Mouse (Mus musculus) forebrain, embryonic 12.5 days (tissue): ENCODE measurements at regions not wholly inside any gene's neighbourhood (a gene's known extent, or its start where the extent isn't known, plus 50 kb on each side); places are given as distances from the start of the nearest gene placed in this dataset.
"Not testable (repeated sequence)": the region's sequence is repeated elsewhere in the genome, so short reads cannot be mapped to it uniquely, and the experiment has no call there.

Source experiments
- ATAC-seq: fragments of 200-750 bp; cut with Nextera tagmentation; 2 replicates; pipeline ENCODE4 v1.8.0; 2017; ENCODE audit warnings: moderate TSS enrichment; ENCODE audit not compliant: low FRiP score
- H3K27ac ChIP-seq: fragments of 300-500 bp; sonication (generic); 2 replicates; pipeline ENCODE4 v1.5.1; 2016; ENCODE audit warnings: mild to moderate bottlenecking
- H3K27me3 ChIP-seq: fragments of 300-500 bp; sonication (generic); 2 replicates; pipeline ENCODE4 v1.6.1; 2016; ENCODE audit warnings: mild to moderate bottlenecking
- H3K36me3 ChIP-seq: fragments of 300-500 bp; sonication (generic); replicated peaks from 2 replicates; pipeline ENCODE4 v1.6.1; 2016; ENCODE audit warnings: mild to moderate bottlenecking
- H3K4me1 ChIP-seq: fragments of 300-500 bp; sonication (generic); 2 replicates; pipeline ENCODE4 v1.6.1; 2016
- H3K4me2 ChIP-seq: fragments of 300-500 bp; sonication (generic); 2 replicates; pipeline ENCODE4 v1.6.1; 2016; ENCODE audit warnings: mild to moderate bottlenecking, moderate library complexity
- H3K4me3 ChIP-seq: fragments of 300-500 bp; sonication (generic); replicated peaks from 2 replicates; pipeline ENCODE4 v1.5.1; 2016; ENCODE audit warnings: mild to moderate bottlenecking
- H3K9ac ChIP-seq: fragments of 300-500 bp; sonication (generic); 2 replicates; pipeline ENCODE4 v1.6.1; 2016; ENCODE audit warnings: mild to moderate bottlenecking
- H3K9me3 ChIP-seq: fragments of 300-500 bp; sonication (generic); 2 replicates; pipeline ENCODE4 v1.6.1; 2016
- WGBS: fragments of 180-500 bp; shearing (Covaris S2); methylation state at CpG from one replicate; pipeline ENCODE4 v1.1.7; 2016; 5-methylcytosine and 5-hydroxymethylcytosine counted together

DNA sequence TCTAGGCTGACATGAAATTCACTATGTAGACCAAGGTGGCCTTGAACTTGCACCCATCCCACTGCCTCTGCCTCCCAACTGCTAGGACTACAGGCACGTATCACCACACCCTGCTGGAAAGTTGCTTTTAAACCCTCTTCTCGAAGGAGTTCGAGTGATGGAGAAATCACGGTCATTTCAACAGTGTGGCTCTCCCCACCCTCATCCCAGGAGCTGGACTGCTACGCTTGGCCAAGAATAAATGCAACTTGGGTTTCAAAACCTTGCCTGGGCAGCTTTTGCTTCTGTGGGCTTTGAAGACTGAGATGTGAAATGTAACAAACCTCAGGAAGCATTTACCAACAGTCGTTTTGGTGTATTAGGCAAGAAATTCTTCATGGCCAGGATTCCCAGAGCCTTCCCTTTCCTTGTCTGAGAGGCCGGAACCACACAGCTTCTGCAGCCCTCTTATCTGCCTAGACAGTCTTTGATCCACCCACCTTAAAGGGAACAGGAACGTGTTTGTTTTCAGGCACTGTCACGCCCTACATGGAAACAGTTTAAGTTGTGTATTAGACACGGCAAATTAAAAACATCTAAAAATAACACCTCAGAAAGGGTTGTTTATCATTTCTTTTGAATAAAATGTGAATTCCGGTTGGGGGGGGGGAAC lies 103.0 kb upstream of the Map3k1 start:
- 88% methylated on average over 11 of the region's 11 CpGs for WGBS
- H3K27me3 ChIP-seq = 0 out of 2 replicates have a peak, but pooled peaks cover 4% of the 10 kb centered on the region
- H3K27ac ChIP-seq = no peak overlapping the region
- H3K4me3 ChIP-seq = no peak overlapping the region
- no peaks in the 10 kb centered on the region for H3K36me3 ChIP-seq
- H3K4me2 ChIP-seq = no peak overlapping the region
- H3K9me3 ChIP-seq = no peaks in the 10 kb centered on the region
- no peak overlapping the region for H3K9ac ChIP-seq
- peaks cover 12% of the 10 kb centered on the region; the same call in 1 of the 2 replicates for H3K4me1 ChIP-seq
- ATAC-seq = no peak

DNA sequence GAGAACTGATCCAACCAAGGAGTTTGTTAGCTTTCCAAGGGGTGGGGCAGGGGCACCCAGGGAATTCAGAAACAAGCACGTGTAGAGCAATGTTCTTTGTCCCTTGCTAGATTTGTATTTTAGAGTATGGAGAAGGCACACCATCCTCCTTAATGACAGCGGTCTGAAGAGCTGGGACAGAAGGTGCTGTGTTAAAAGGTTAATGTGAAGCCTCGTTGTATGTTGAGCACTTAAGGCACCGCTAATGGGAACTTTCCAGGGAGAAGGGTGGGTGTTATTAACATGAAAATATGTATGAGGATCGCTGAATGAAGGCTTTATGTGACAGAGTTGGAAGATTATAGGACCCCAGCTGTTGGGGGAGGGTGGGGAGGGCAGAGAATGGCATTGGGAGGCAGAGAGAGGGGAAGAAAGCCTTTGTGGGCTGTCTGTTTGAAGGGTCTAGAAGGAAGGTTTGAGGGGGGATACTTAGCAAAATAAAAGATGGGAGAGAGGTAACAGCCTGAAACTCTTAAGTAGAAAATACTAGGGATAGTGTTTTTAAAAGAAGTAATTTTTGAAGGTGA lies 105.6 kb upstream of the Map3k1 start:
- Histone ChIP-seq H3K27me3 (0 out of 2 replicates have a peak, but pooled peaks cover 4% of the 10 kb centered on the region), H3K4me3 (no peak overlapping the region), H3K4me1 (peaks cover 12% of the 10 kb centered on the region; the same call in 1 of the 2 replicates), H3K9me3 (no peaks in the 10 kb centered on the region), H3K4me2 (no peak overlapping the region), H3K9ac (no peak overlapping the region), H3K36me3 (no peaks in the 10 kb centered on the region), H3K27ac (peak overlapping the region; percentile 46; the same call in 1 of the 2 replicates)
- WGBS = 45% methylated on average over 5 of the region's 5 CpGs
- ATAC-seq = peak; percentile 51

DNA sequence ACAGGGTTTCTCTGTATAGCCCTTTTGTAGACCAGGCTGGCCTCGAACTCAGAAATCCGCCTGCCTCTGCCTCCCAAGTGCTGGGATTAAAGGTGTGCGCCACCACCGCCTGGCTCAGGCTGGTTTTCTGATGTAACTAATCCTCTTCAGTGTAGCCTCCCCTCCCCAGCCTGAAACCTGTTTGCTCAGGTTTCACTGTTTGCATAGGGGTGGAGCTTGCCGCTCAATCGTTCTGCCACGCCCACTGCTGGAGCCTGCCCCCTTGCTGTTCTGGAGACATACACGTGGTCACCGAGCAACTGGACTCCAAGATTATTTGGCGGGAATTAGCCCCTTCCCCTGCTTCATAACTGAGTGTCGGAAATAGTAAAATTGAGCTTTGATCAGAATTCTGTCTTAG lies 110.6 kb upstream of the Map3k1 start:
- H3K27ac ChIP-seq, H3K4me1 ChIP-seq, H3K4me3 ChIP-seq, H3K9me3 ChIP-seq, H3K36me3 ChIP-seq, ATAC-seq, H3K27me3 ChIP-seq, H3K9ac ChIP-seq, H3K4me2 ChIP-seq: not testable (repeated sequence)
- 82% methylated on average over 11 of the region's 11 CpGs for WGBS

DNA sequence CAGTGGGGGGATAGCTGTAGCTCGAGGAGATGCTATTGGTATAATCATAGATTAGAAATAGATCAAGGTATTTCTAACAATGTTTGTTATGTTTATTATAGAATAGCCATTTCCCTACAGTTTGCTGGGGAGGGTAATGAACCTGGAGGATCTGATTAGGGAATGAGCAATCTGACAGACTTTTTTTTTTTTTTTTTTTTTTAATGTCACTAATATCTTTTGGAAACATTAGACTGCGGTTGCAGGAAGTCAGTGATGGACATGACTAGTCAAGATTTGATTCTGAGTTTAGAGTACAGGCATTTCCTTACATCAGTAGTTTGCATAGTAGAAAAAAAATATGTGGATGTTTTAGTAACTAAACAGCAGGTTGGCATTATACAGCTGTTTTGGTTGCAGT lies 111.7 kb upstream of the Map3k1 start:
- no peak for ATAC-seq

DNA sequence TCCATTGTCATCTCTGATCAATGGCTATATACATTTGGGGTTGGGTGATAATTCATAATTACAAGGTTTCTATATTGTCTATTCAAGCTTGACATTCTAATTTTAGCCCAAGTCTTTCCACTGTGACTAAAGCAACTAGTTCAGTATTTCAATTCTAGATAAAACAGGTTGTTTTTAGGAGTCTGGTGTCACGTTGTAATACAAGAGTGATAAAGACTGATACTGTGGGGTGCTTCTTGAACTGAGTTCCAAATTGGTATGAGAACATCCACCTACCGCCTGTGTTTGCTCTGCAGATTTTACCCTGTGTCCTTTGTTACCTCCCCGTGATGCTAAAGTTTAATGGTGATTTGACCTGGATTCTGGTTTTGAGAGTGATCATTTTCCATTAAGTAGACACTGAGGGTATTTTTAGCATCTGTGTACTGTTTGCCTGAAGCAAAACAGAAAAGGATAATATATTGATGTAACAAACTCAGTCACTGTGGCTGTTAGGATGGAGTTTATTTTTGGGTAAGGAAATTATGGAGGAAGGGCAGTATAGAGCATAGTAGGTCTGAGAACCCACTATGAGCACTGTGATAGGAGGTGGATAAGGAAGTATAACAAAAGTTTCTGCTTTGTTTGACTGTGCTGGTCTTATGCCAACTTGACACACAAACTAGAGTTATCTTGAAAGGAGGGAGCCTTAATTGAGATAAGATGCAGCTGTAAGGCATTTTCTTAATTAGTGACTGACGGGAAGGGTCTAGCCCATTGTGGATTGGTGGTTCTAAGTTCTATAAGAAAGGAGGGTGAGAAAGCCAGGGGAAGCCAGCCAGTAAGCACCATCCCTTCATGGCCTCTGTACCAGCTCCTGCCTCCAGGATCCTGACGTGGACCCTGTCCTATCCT lies 112.6 kb upstream of the Map3k1 start:
- Histone ChIP-seq H3K9me3 (peaks cover 5% of the 10 kb centered on the region; the same call in 1 of the 2 replicates), H3K36me3 (0 out of 2 replicates have a peak, but pooled peaks cover 3% of the 10 kb centered on the region), H3K4me2 (no peak overlapping the region), H3K4me1 (no peaks in the 10 kb centered on the region), H3K4me3 (no peak overlapping the region), H3K9ac (no peak overlapping the region), H3K27ac (no peak overlapping the region), H3K27me3 (no peaks in the 10 kb centered on the region)
- ATAC-seq = no peak
- WGBS = 93% methylated on average over 5 of the region's 5 CpGs

More for the DNA sequence above, 111.7 kb upstream of the Map3k1 start:
- Histone ChIP-seq H3K27ac (no peak overlapping the region), H3K4me1 (no peaks in the 10 kb centered on the region), H3K4me3 (no peak overlapping the region), H3K36me3 (0 out of 2 replicates have a peak, but pooled peaks cover 3% of the 10 kb centered on the region), H3K9me3 (peaks cover 5% of the 10 kb centered on the region; the same call in 1 of the 2 replicates), H3K27me3 (no peaks in the 10 kb centered on the region), H3K9ac (no peak overlapping the region), H3K4me2 (no peak overlapping the region)
- WGBS = 83% methylated on average over 2 of the region's 2 CpGs

DNA sequence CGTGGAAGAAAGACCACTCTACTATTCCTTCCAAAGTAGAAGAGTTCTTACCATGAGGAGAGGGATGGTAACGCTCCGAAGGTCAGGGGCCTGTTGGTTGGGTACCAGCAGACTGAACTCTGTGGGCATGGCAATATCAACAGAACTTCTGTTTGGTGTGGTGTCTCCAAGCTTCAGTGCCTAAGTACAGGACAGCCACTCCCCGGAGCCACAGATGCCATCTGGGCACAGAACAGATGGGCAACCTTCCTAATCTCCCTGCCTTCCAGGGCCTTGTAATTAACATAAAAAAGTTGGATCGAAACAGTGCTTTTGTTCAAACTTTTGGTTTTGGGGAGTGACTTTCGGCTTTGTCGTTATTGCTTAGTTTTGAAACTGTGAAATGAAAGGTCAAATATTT lies 116.6 kb upstream of the Map3k1 start:
- no peaks in the 10 kb centered on the region for H3K27me3 ChIP-seq
- H3K27ac ChIP-seq = no peak overlapping the region
- peaks cover 5% of the 10 kb centered on the region; the same call in 1 of the 2 replicates for H3K9me3 ChIP-seq
- no peaks in the 10 kb centered on the region for H3K4me1 ChIP-seq
- 93% methylated on average over 7 of the region's 7 CpGs for WGBS
- no peak overlapping the region for H3K4me2 ChIP-seq
- no peak overlapping the region for H3K4me3 ChIP-seq
- 0 out of 2 replicates have a peak, but pooled peaks cover 3% of the 10 kb centered on the region for H3K36me3 ChIP-seq
- no peak for ATAC-seq
- H3K9ac ChIP-seq = no peak overlapping the region

DNA sequence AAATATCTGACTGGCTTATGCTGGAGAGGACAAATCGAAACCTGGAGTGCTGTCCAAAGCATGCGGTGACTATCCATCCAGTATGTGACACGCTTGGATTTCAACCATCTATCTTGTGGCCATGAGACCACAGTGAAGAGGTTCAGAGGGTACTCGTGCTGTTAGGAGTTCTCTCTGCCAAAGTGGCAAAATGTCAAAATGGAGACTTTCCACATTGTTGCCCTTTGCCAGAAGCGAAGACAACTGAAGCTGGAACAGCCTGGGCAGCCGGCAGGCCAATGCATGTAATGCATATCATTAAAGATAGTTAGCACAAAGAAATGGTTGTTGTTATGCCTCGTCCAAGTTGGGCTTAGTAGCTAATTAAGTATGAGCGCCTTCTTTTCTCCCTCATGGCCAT lies 118.0 kb upstream of the Map3k1 start:
- no peak for ATAC-seq

DNA sequence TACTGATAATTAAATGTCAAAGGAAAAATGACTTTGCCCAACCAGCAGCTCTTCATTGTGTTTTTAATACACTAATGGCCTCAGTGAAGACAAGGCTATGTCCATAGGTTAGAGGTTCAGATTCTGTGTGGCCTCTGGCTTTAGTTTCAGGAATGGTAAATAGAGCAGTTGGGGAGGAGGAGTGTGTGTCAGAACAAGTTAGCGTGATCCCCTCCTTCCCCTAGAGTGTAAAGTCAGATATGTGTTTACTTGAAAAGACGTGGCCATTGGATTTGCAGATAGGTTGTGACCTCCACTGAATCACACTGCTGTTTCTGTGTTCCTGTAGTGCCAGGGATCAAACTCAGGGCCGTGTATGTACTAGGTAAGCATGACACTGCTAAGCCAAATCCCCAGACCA lies 118.7 kb upstream of the Map3k1 start:
- no peak for ATAC-seq
- WGBS = 80% methylated on average over 3 of the region's 3 CpGs

More for the DNA sequence above, 118.0 kb upstream of the Map3k1 start:
- Histone ChIP-seq H3K9me3 (peaks cover 4% of the 10 kb centered on the region; the same call in 1 of the 2 replicates), H3K4me1 (no peaks in the 10 kb centered on the region), H3K4me2 (no peak overlapping the region), H3K4me3 (no peak overlapping the region), H3K36me3 (0 out of 2 replicates have a peak, but pooled peaks cover 2% of the 10 kb centered on the region), H3K27ac (no peak overlapping the region), H3K27me3 (no peaks in the 10 kb centered on the region), H3K9ac (no peak overlapping the region)
- WGBS = 71% methylated on average over 8 of the region's 8 CpGs

DNA sequence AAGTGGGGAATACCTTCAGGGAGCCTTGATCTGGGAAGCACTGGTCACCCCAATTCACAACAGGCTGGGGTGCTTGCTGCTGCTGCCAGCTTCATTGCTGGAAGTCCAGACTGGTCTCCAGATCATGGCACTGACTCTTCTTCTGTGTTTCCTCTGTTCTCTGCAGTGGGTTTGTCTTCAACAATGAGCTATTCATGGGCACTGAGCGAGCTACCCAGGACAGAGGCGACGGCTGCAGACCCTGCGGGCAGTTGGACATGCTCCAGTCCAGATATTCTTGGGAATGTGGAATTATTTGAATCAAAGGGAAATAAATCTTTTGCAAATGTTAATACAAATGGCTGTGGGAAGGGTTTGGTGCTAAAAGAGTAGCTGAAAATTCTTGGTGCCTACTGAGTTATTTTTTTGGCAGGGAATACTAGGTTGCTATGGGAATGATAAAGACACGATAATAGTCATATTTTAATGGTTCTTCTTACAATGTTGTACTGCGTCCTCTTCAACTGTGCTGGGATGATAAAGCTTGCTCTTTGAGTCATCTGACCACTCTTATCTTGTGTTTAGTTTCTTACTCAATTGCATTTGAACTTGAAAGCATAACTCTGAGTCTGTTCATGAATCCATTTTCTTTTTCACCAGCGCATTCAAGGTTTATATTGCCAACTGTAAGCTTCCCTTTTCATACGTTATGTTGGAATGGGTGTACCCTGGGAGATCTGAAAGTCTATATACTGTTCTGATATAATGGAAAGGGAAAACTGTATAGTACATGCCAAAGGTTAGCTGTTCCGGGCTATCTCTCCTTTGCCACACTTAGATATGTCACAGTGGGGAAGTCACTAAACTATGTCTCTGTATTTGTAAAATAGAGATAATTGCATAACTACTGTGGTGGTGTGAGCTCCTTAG lies 120.1 kb upstream of the Map3k1 start:
- no peaks in the 10 kb centered on the region for H3K4me1 ChIP-seq
- no peak overlapping the region for H3K4me3 ChIP-seq
- WGBS = 89% methylated on average over 9 of the region's 9 CpGs
- no peak overlapping the region for H3K4me2 ChIP-seq
- H3K9ac ChIP-seq = no peak overlapping the region
- ATAC-seq = no peak
- no peaks in the 10 kb centered on the region for H3K27me3 ChIP-seq
- no peaks in the 10 kb centered on the region for H3K9me3 ChIP-seq
- no peaks in the 10 kb centered on the region for H3K36me3 ChIP-seq
- no peak overlapping the region for H3K27ac ChIP-seq

More for the DNA sequence above, 118.7 kb upstream of the Map3k1 start:
- Histone ChIP-seq H3K9me3 (no peaks in the 10 kb centered on the region; the same call in 1 of the 2 replicates), H3K4me3 (no peak overlapping the region), H3K4me2 (no peak overlapping the region), H3K36me3 (no peaks in the 10 kb centered on the region), H3K9ac (no peak overlapping the region), H3K27ac (no peak overlapping the region), H3K27me3 (no peaks in the 10 kb centered on the region), H3K4me1 (no peaks in the 10 kb centered on the region)

DNA sequence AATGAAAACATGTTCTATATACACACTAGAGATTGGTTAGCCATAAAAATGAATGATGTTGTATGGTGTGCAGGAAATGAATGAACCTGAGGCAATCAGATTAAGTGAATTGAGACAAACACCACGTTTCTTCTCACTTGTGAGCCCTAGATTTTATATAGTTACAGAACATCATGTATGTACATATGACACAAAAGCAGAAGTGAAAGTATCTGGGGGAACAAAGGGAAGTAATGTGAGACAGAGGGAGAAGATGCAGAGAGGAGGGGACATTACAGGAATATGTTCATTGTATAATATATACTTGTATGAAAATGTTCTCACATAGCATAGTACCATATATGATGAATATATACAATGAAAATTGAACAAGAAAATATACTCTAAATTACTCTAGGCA lies 121.1 kb upstream of the Map3k1 start:
- Histone ChIP-seq H3K4me1 (no peaks in the 10 kb centered on the region), H3K27me3 (no peaks in the 10 kb centered on the region), H3K9ac (no peak overlapping the region), H3K4me3 (no peak overlapping the region), H3K9me3 (no peaks in the 10 kb centered on the region), H3K36me3 (no peaks in the 10 kb centered on the region), H3K27ac (no peak overlapping the region), H3K4me2 (no peak overlapping the region)
- WGBS = 83% methylated on average over 1 of the region's 1 CpGs
- no peak for ATAC-seq

DNA sequence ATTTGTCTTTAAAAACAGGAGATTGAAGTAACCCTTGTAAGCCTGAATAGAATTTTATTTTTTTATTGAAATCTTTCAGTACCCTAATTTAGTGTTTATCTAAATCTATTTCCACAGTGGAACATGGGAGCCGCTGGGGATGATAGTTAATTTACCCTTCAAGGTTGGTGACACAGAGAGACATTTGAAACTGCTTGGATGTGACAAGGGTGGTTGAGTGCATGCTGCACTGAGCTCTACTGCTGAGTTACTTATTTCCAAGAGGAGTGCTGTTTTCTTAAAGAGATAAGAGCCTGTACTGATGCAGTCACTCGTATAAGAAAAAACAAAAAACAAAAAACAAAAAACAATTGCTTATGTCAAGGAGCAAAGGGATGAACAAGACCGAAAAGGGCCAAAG lies 123.7 kb upstream of the Map3k1 start:
- no peaks in the 10 kb centered on the region for H3K36me3 ChIP-seq
- peaks cover 7% of the 10 kb centered on the region; the same call in 1 of the 2 replicates for H3K4me1 ChIP-seq
- 87% methylated on average over 3 of the region's 3 CpGs for WGBS
- no peak overlapping the region for H3K9ac ChIP-seq
- ATAC-seq = no peak
- H3K4me3 ChIP-seq = no peak overlapping the region
- H3K27me3 ChIP-seq = no peaks in the 10 kb centered on the region
- no peaks in the 10 kb centered on the region for H3K9me3 ChIP-seq
- H3K4me2 ChIP-seq = no peak overlapping the region
- H3K27ac ChIP-seq = no peak overlapping the region
